Mouse (Mus musculus) T-helper 1 cell (primary cell): ENCODE measurements around the gene Cfap299.

Source experiments
- in situ Hi-C: fragments of 300-600 bp; cut with MboI, MseI; formaldehyde crosslinking; loops from one replicate; pipeline ENCODE4 v1.15.1; 2025; ENCODE audit warnings: high pct_unique_total_duplicates

Cfap299 gene

GRCm38 (mm10) chr5:98376799-98377090 lies 47.6 kb downstream of the Cfap299 start:
- in situ Hi-C loops, result no loop called here

GRCm38 (mm10) chr5:98380360-98380759 lies 51.3 kb downstream of the Cfap299 start:
- in situ Hi-C loops, result no loop called here

GRCm38 (mm10) chr5:98387054-98387453 lies 58.0 kb downstream of the Cfap299 start:
- in situ Hi-C loops, result no loop called here

GRCm38 (mm10) chr5:98402165-98402564 lies 73.1 kb downstream of the Cfap299 start:
- in situ Hi-C loops, result no loop called here

- in situ Hi-C loops, result no loop called here
These were observed 81.0 kb downstream of the Cfap299 start for GRCm38 (mm10) chr5:98410060-98410459.

- in situ Hi-C loops, result no loop called here
These were observed 87.5 kb downstream of the Cfap299 start for GRCm38 (mm10) chr5:98416385-98417145.

GRCm38 (mm10) chr5:98424965-98425364 lies 95.9 kb downstream of the Cfap299 start:
- in situ Hi-C loops, result no loop called here

GRCm38 (mm10) chr5:98426112-98426511 lies 97.0 kb downstream of the Cfap299 start:
- in situ Hi-C loops, result no loop called here

- in situ Hi-C loops, result no loop called here
These were observed 101.0 kb downstream of the Cfap299 start for GRCm38 (mm10) chr5:98430060-98430459.

GRCm38 (mm10) chr5:98438686-98439085 lies 109.6 kb downstream of the Cfap299 start:
- in situ Hi-C loops, result no loop called here

GRCm38 (mm10) chr5:98446771-98447462 lies 117.8 kb downstream of the Cfap299 start:
- in situ Hi-C loops, result no loop called here

- in situ Hi-C loops, result no loop called here
These were observed 120.8 kb downstream of the Cfap299 start for GRCm38 (mm10) chr5:98449873-98450272.

- in situ Hi-C loops, result no loop called here
These were observed 137.9 kb downstream of the Cfap299 start for GRCm38 (mm10) chr5:98466882-98467535.

- in situ Hi-C loops, result no loop called here
These were observed 140.9 kb downstream of the Cfap299 start for GRCm38 (mm10) chr5:98470052-98470451.

GRCm38 (mm10) chr5:98476539-98476938 lies 147.4 kb downstream of the Cfap299 start:
- in situ Hi-C loops, result no loop called here

GRCm38 (mm10) chr5:98477261-98477660 lies 148.2 kb downstream of the Cfap299 start:
- in situ Hi-C loops, result no loop called here

- in situ Hi-C loops, result no loop called here
These were observed 154.4 kb downstream of the Cfap299 start for GRCm38 (mm10) chr5:98483507-98483906.

- in situ Hi-C loops, result no loop called here
These were observed 156.1 kb downstream of the Cfap299 start for GRCm38 (mm10) chr5:98485189-98485588.

GRCm38 (mm10) chr5:98498317-98498716 lies 169.2 kb downstream of the Cfap299 start:
- in situ Hi-C loops, result no loop called here

GRCm38 (mm10) chr5:98516214-98516613 lies 187.1 kb downstream of the Cfap299 start:
- in situ Hi-C loops, result no loop called here

GRCm38 (mm10) chr5:98520118-98520517 lies 191.0 kb downstream of the Cfap299 start:
- in situ Hi-C loops, result no loop called here

- in situ Hi-C loops, result no loop called here
These were observed 193.3 kb downstream of the Cfap299 start for GRCm38 (mm10) chr5:98522270-98522977.
